Mouse (Mus musculus): ENCODE measurements at regions not wholly inside any gene's neighbourhood (a gene's known extent, or its start where the extent isn't known, plus 50 kb on each side); places are given as distances from the start of the nearest gene placed in this dataset.

GRCm38 (mm10) chr9:61857817-61858216 lies 56.5 kb downstream of the Rplp1 start:
- TF ChIP-seq EP300 (IDR thresholded peaks at IDR 0.05; ENCODE audit: insufficient read depth, low read depth, low read length) (no peak), POLR2A (IDR thresholded peaks at IDR 0.05; ENCODE audit: insufficient read depth, low read length) (no peak)
